Mouse (Mus musculus) embryonic facial prominence, embryonic 15.5 days (tissue): ENCODE data around the gene Pear1. TPM values are rescaled to one million over a fixed set of nuclear protein-coding genes. Genes with fewer than 3 reads are reported as not detected.

Experiments used
- ATAC-seq: fragments of 200-750 bp; cut with Nextera tagmentation; 2 replicates; pipeline ENCODE4 v1.8.0; 2017; ENCODE audit warnings: low read depth, moderate TSS enrichment; ENCODE audit not compliant: insufficient number of reproducible peaks, low FRiP score, low TSS enrichment
- H3K27ac ChIP-seq: fragments of 300-500 bp; sonication (generic); replicated peaks from 2 replicates; pipeline ENCODE4 v1.5.1; 2015; ENCODE audit warnings: mild to moderate bottlenecking, inconsistent platforms
- H3K27me3 ChIP-seq: fragments of 300-500 bp; sonication (generic); 2 replicates; pipeline ENCODE4 v1.6.1; 2015; ENCODE audit warnings: inconsistent platforms
- H3K36me3 ChIP-seq: fragments of 300-500 bp; sonication (generic); 2 replicates; pipeline ENCODE4 v1.6.1; 2015; ENCODE audit warnings: mild to moderate bottlenecking, inconsistent platforms
- H3K4me1 ChIP-seq: fragments of 300-500 bp; sonication (generic); 2 replicates; pipeline ENCODE4 v1.6.1; 2015; ENCODE audit warnings: inconsistent platforms
- H3K4me2 ChIP-seq: fragments of 300-500 bp; sonication (generic); replicated peaks from 2 replicates; pipeline ENCODE4 v1.6.1; 2015; ENCODE audit warnings: mild to moderate bottlenecking, inconsistent platforms
- H3K4me3 ChIP-seq: fragments of 300-500 bp; sonication (generic); replicated peaks from 2 replicates; pipeline ENCODE4 v1.5.1; 2015; ENCODE audit warnings: mild to moderate bottlenecking, inconsistent platforms
- H3K9ac ChIP-seq: fragments of 300-500 bp; sonication (generic); 2 replicates; pipeline ENCODE4 v1.6.1; 2015; ENCODE audit warnings: inconsistent platforms
- H3K9me3 ChIP-seq: fragments of 300-500 bp; sonication (generic); replicated peaks from 2 replicates; pipeline ENCODE4 v1.6.1; 2016; ENCODE audit warnings: inconsistent platforms
- WGBS: fragments of 180-500 bp; shearing (Covaris S2); methylation state at CpG from one replicate; pipeline ENCODE4 v1.1.7; 2015; 5-methylcytosine and 5-hydroxymethylcytosine counted together
- polyA plus RNA-seq: library from polyadenylated mRNA; unstranded; fragments of >200 nt; fragmentation: Nextera tagmentation; extraction: Ambion mirVana; gene quantifications from 2 replicates; pipeline ENCODE4 v1.2.1, GENCODE M21; 2015

The Pear1 gene
- polyA plus RNA-seq, 1 experiment from 2014 or later, result 27.4 TPM

DNA sequence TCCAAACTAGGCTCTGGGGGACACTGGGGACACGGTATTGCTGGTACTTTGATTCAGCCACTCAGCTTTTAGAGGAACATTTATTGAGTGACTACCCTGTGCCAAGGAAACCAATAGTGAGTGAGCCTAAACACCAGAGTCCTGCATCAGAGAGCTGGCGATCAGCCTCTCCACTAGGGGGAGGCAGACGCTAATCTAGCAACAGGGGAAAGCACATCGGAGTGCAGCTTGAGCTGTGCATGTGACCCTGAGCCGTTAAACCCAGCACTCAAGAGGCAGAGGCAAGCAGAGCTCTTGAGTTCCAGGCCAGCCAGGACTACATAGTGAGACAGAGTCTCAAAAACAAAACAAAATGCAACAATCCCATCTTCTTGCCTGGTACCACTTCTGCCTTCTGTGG is 75.1 kb downstream of the Pear1 start:
- ATAC-seq, result 0 out of 2 replicates have a peak, but pooled peaks have one; percentile 27
- Histone ChIP-seq H3K4me2 (no peak overlapping the region), H3K4me3 (no peak overlapping the region), H3K27me3 (peaks cover 3% of the 10 kb centered on the region; the same call in 1 of the 2 replicates), H3K4me1 (peaks cover 19% of the 10 kb centered on the region), H3K27ac (no peak overlapping the region), H3K36me3 (peaks cover 12% of the 10 kb centered on the region; the same call in 1 of the 2 replicates), H3K9me3 (no peaks in the 10 kb centered on the region), H3K9ac (no peak overlapping the region)
- 19% methylated on average over 5 of the region's 5 CpGs for WGBS

GRCm38 (mm10) chr3:87748431-87748830 is 75.7 kb downstream of the Pear1 start, which contains the start of gene Lrrc71:
Gene Lrrc71 (minus strand): TSS chr3:87748625.
- H3K4me2 ChIP-seq, result no peak within 1 kb of the TSS
- no peak within 1 kb of the TSS for H3K4me3 ChIP-seq
- H3K36me3 ChIP-seq, result peaks cover 12% of the 10 kb centered on the region; the same call in 1 of the 2 replicates
- peaks cover 19% of the 10 kb centered on the region for H3K4me1 ChIP-seq
- no peaks in the 10 kb centered on the region; the same call in 1 of the 2 replicates for H3K27me3 ChIP-seq
- H3K27ac ChIP-seq, result no peak within 1 kb of the TSS
- no peaks in the 10 kb centered on the region for H3K9me3 ChIP-seq
- WGBS, result 43% methylated on average over 13 of the region's 13 CpGs
- no peak for ATAC-seq
- H3K9ac ChIP-seq, result no peak within 1 kb of the TSS

DNA sequence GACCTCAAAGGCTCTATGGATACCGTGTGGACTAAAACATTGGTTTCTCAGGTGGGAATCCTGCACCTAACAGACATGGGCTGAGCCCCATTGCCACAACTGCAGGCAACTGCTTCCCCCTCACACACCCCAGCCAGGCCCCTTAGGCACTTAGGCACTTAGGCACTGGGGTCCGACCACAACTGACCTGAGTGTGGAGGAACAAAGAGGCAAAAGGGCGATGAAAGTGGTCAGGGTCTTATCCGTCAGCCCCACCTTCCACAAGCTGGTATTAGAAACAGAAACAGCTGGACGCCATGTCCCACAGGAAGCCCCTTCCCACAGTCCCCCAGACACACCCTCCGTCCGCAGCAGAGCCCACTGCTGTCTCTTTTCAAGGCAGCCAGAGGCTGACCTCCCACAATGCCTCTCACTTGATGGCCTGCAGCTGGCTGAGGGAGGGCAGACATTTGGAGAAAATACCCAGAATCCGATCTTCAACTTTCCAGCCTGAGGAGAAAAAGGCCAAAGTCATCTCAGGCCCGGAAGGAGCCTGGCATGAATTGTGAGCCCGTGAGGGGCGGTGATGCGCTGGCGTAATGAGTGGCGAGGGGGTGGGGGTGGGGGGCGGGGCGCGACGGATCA is 79.0 kb downstream of the Pear1 start:
- ATAC-seq, result no peak
- H3K27ac ChIP-seq, result 0 out of 2 replicates have a peak overlapping the region, but pooled peaks have one; percentile 30
- H3K9me3 ChIP-seq, result no peaks in the 10 kb centered on the region
- H3K9ac ChIP-seq, result no peak overlapping the region
- peak overlapping the region; percentile 18 for H3K4me3 ChIP-seq
- H3K4me2 ChIP-seq, result peak overlapping the region; percentile 45
- WGBS, result 22% methylated on average over 18 of the region's 18 CpGs
- 0 out of 2 replicates have a peak, but pooled peaks cover 3% of the 10 kb centered on the region for H3K36me3 ChIP-seq
- peaks cover 24% of the 10 kb centered on the region for H3K4me1 ChIP-seq
- H3K27me3 ChIP-seq, result no peaks in the 10 kb centered on the region; the same call in 1 of the 2 replicates

- H3K27ac ChIP-seq, result no peak overlapping the region
- no peak for ATAC-seq
- 89% methylated on average over 4 of the region's 4 CpGs for WGBS
- H3K4me2 ChIP-seq, result no peak overlapping the region
- no peak overlapping the region for H3K4me3 ChIP-seq
- no peak overlapping the region for H3K9ac ChIP-seq
- peaks cover 24% of the 10 kb centered on the region for H3K4me1 ChIP-seq
- no peaks in the 10 kb centered on the region for H3K9me3 ChIP-seq
- H3K27me3 ChIP-seq, result no peaks in the 10 kb centered on the region
- 0 out of 2 replicates have a peak, but pooled peaks cover under 1% of the 10 kb centered on the region for H3K36me3 ChIP-seq
These were observed 80.2 kb downstream of the Pear1 start for GRCm38 (mm10) chr3:87743927-87744326.

GRCm38 (mm10) chr3:87742735-87743134 is 81.4 kb downstream of the Pear1 start:
- 81% methylated on average over 16 of the region's 16 CpGs for WGBS

GRCm38 (mm10) chr3:87742013-87742412 is 82.1 kb downstream of the Pear1 start:
- Histone ChIP-seq H3K27me3 (no peaks in the 10 kb centered on the region), H3K9me3 (no peaks in the 10 kb centered on the region), H3K9ac (no peak overlapping the region), H3K36me3 (peaks cover 18% of the 10 kb centered on the region), H3K4me2 (no peak overlapping the region), H3K4me1 (peaks cover 17% of the 10 kb centered on the region), H3K4me3 (no peak overlapping the region), H3K27ac (no peak overlapping the region)
- 71% methylated on average over 3 of the region's 3 CpGs for WGBS
- no peak for ATAC-seq

More at GRCm38 (mm10) chr3:87742735-87743134, 81.4 kb downstream of the Pear1 start:
- H3K27ac ChIP-seq, result no peak overlapping the region
- no peaks in the 10 kb centered on the region for H3K9me3 ChIP-seq
- no peak overlapping the region for H3K4me3 ChIP-seq
- H3K27me3 ChIP-seq, result no peaks in the 10 kb centered on the region
- peaks cover 17% of the 10 kb centered on the region for H3K4me1 ChIP-seq
- no peak for ATAC-seq
- peaks cover 11% of the 10 kb centered on the region for H3K36me3 ChIP-seq
- no peak overlapping the region for H3K4me2 ChIP-seq
- H3K9ac ChIP-seq, result no peak overlapping the region

DNA sequence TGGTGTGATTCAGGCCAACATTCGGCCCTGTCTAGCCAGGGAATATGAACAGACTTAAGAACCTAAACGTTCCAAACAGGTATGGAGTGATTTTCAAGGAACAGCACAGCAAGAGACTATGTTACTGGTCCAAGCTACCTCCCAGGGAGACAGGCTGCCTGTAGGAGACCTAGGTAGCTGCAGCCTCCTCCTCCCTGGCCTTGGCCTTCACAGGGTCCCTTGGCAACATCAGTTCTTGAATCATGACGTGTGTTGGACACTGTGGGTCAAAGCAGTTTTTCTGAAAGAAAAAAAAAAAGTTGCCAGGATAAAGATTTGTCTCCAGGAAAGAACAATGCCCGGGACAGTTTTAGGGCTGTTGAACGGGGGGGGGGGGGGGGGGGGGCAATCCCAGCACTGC is 85.2 kb downstream of the Pear1 start:
- Histone ChIP-seq H3K4me3 (no peak overlapping the region), H3K4me1 (peaks cover 5% of the 10 kb centered on the region; the same call in 1 of the 2 replicates), H3K36me3 (peaks cover 48% of the 10 kb centered on the region), H3K4me2 (no peak overlapping the region), H3K9me3 (no peaks in the 10 kb centered on the region), H3K9ac (no peak overlapping the region), H3K27ac (no peak overlapping the region), H3K27me3 (no peaks in the 10 kb centered on the region)
- no peak for ATAC-seq
- 79% methylated on average over 5 of the region's 5 CpGs for WGBS

DNA sequence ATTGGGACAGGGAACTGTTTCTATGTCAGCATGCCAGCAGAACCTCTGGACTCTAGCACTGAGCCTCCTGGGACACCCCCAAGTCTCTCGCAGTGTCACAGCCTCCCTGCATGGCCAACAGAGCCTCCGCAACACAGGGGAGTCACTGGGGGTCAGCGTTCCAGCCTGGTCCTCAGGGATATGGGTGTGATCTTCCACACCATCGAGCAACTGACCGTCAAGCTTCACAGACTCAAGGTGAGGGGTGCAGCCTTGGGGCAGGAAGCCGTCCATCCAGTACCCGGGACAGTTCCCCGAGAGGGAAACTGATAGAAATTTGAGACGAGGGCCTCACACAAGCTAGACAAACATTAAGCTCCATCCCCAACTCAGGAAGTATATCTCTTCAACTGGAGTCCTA is 88.8 kb downstream of the Pear1 start:
- H3K27ac ChIP-seq, result no peak overlapping the region
- no peak overlapping the region for H3K9ac ChIP-seq
- no peak overlapping the region for H3K4me3 ChIP-seq
- H3K27me3 ChIP-seq, result no peaks in the 10 kb centered on the region
- no peaks in the 10 kb centered on the region for H3K4me1 ChIP-seq
- no peak for ATAC-seq
- H3K9me3 ChIP-seq, result no peaks in the 10 kb centered on the region
- H3K4me2 ChIP-seq, result no peak overlapping the region
- peaks cover 81% of the 10 kb centered on the region for H3K36me3 ChIP-seq
- 68% methylated on average over 9 of the region's 9 CpGs for WGBS

DNA sequence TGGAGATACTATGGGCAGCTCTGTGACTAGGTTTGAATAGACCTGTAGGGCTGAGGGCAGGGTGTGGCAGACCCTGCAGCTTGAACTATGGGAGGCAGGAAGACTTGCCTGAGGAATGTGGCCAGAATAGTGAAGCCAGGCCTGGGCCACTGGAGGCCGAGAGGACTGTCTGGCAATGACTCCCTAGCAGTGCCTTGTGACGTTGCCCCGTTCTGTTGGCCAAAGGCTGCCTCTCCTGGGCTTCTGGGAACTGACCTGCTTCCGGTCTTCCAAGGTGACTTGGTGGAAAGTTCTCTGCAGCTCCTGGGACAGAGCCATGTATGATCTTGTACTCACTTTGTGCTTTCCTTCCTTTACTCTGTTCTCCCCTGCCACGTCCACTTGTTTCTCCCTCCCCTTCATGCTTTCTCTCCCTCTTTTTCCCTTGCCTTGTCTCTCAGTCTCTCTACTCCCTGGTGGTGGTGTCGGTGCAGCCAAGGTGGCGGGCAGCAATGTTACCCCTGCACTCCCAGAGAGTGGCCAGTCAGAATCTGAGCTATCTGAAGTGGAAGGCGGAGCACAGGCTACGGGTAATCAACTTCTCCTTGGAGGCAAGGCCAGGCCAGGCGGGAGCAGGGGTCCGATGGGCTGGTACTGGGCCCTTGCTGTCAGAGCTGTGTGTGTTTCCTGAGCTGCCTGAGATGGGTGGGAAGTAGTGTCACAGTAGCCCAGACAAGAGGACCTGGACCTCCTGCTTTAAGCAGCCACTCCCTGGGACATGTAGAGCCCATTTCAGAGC is 89.9 kb downstream of the Pear1 start:
- Histone ChIP-seq H3K27me3 (no peaks in the 10 kb centered on the region), H3K27ac (no peak overlapping the region), H3K36me3 (peaks cover 93% of the 10 kb centered on the region), H3K9ac (no peak overlapping the region), H3K4me3 (no peak overlapping the region), H3K4me2 (no peak overlapping the region), H3K4me1 (no peaks in the 10 kb centered on the region), H3K9me3 (no peaks in the 10 kb centered on the region)
- no peak for ATAC-seq
- WGBS, result 84% methylated on average over 11 of the region's 11 CpGs

- 77% methylated on average over 4 of the region's 4 CpGs for WGBS
- Histone ChIP-seq H3K36me3 (peaks cover 95% of the 10 kb centered on the region), H3K9ac (no peak overlapping the region)
These were observed 91.0 kb downstream of the Pear1 start for GRCm38 (mm10) chr3:87733098-87733497.

GRCm38 (mm10) chr3:87728696-87729095 is 95.4 kb downstream of the Pear1 start:
- Histone ChIP-seq H3K27ac (no peak overlapping the region), H3K4me3 (no peak overlapping the region), H3K36me3 (peaks cover 95% of the 10 kb centered on the region), H3K4me2 (no peak overlapping the region), H3K4me1 (no peaks in the 10 kb centered on the region), H3K9me3 (no peaks in the 10 kb centered on the region), H3K9ac (no peak overlapping the region), H3K27me3 (no peaks in the 10 kb centered on the region)
- WGBS, result 88% methylated on average over 6 of the region's 6 CpGs
- no peak for ATAC-seq

More at GRCm38 (mm10) chr3:87733098-87733497, 91.0 kb downstream of the Pear1 start:
- Histone ChIP-seq H3K27ac (no peak overlapping the region), H3K4me1 (no peaks in the 10 kb centered on the region), H3K27me3 (no peaks in the 10 kb centered on the region), H3K4me3 (no peak overlapping the region), H3K9me3 (no peaks in the 10 kb centered on the region), H3K4me2 (no peak overlapping the region)
- ATAC-seq, result no peak
